Mouse (Mus musculus) midbrain, embryonic 14.5 days (tissue): ENCODE data around the gene Ubl4b. TPM values are rescaled to one million over a fixed set of nuclear protein-coding genes. Genes with fewer than 3 reads are reported as not detected.

Experiments used
- ATAC-seq: fragments of 200-750 bp; cut with Nextera tagmentation; 2 replicates; pipeline ENCODE4 v1.8.0; 2017; ENCODE audit warnings: moderate number of reproducible peaks, moderate library complexity; ENCODE audit not compliant: low FRiP score, low TSS enrichment
- DNase-seq: peaks from one replicate; pipeline ENCODE4 v3.0.0-alpha.2; 2015
- H3K27ac ChIP-seq: fragments of 300-500 bp; sonication (generic); replicated peaks from 2 replicates; pipeline ENCODE4 v1.5.1; 2014; ENCODE audit warnings: mild to moderate bottlenecking, low read depth, low read length, moderate library complexity
- H3K27me3 ChIP-seq: fragments of 300-500 bp; sonication (generic); 2 replicates; pipeline ENCODE4 v1.6.1; 2014; ENCODE audit warnings: low read length, control low read depth, mixed read lengths; ENCODE audit not compliant: control insufficient read depth, insufficient read depth
- H3K36me3 ChIP-seq: fragments of 300-500 bp; sonication (generic); 2 replicates; pipeline ENCODE4 v1.6.1; 2014; ENCODE audit warnings: low read length, control low read depth; ENCODE audit not compliant: control insufficient read depth, insufficient read depth
- H3K4me1 ChIP-seq: fragments of 300-500 bp; sonication (generic); 2 replicates; pipeline ENCODE4 v1.6.1; 2014; ENCODE audit warnings: mild to moderate bottlenecking, antibody characterized with exemption, low read length, control low read depth; ENCODE audit not compliant: control insufficient read depth, insufficient read depth
- H3K4me2 ChIP-seq: fragments of 300-500 bp; sonication (generic); 2 replicates; pipeline ENCODE4 v1.6.1; 2014; ENCODE audit warnings: mild to moderate bottlenecking, low read length, moderate library complexity
- H3K4me3 ChIP-seq: fragments of 300-500 bp; sonication (generic); replicated peaks from 2 replicates; pipeline ENCODE4 v1.5.1; 2014; ENCODE audit warnings: low read depth, low read length
- H3K9ac ChIP-seq: fragments of 300-500 bp; sonication (generic); replicated peaks from 2 replicates; pipeline ENCODE4 v1.6.1; 2014; ENCODE audit warnings: mild to moderate bottlenecking, low read length, moderate library complexity
- H3K9me3 ChIP-seq: fragments of 300-500 bp; sonication (generic); 2 replicates; pipeline ENCODE4 v1.6.1; 2016; ENCODE audit warnings: low read length, control low read depth, mixed read lengths; ENCODE audit not compliant: control insufficient read depth
- WGBS: fragments of 180-500 bp; shearing (Covaris S2); extraction: QIAGEN DNeasy Blood & Tissue Kit; methylation state at CpG from one replicate; pipeline ENCODE4 v1.1.7; 2014; 5-methylcytosine and 5-hydroxymethylcytosine counted together
- polyA plus RNA-seq: library from polyadenylated mRNA; unstranded; fragments of >200 nt; fragmentation: Nextera tagmentation; extraction: Ambion mirVana; gene quantifications from 2 replicates; pipeline ENCODE4 v1.2.1, GENCODE M21; 2014

Gene Ubl4b
- polyA plus RNA-seq, 1 experiment from 2014 or later = not detected

DNA sequence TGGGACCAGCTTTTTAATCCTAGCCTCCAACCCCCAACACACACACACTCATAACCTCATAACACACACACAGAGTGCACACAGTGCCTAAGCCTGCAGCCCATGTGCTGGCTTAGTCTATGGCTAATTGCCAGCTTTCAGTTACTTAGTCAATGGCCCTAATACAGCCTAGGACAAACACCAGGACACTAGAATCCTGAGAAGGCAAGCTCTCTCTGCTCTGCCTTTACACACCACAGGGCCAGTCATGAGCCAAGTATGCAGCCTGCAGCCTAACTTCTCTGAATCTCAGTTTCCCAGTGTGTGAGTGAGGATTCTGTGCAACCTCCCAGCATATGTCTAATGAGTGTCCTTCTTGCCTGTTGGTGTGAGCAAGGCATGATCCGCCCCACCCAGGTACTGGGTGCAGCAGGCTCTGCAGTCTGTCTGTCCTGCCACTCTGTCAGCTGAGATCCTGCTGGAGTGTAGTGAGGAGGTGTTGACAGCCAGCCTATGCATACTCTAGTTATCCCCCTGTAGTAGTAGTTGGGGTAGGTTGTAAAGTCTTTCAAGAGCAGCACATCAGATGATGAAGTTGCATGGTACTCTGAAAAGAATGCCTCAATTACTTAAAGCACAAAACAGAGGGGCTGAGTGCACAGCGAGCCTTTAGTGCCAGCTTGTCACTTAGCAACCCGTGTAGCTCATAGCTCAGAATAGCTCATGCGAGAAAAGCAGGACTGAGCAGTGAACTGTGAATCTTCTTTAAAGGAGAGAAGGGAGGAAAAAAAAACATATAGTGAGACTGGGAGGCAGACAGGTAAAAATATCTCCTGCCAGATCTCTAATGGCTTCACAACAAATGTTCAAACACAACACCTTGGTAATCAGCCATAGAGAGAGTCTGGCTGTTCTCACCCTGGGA is 49.2 kb downstream of the Ubl4b start:
- H3K4me1 ChIP-seq = 0 out of 2 replicates have a peak, but pooled peaks cover 5% of the 10 kb centered on the region
- peak; percentile 24; the same call in 1 of the 2 replicates for ATAC-seq

DNA sequence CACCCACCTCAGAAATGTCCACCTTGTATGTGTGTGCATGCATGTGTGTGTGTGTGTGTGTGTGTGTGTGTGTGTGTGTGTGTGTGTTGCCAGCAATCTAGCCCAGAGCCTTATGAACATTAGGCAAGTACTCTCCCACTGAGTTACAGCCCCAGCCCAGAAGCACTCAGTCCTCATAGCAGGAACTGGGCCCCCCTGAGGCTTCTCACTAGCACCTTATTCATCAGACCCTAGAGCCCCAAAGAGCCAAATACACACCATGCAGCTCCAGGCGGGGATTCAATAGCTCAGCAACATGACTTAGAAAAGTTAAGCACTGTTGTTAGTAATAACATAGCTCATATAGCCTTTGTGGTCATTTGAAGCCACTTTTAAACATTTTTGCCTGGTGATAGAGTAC is 50.3 kb downstream of the Ubl4b start:
- H3K36me3 ChIP-seq = no peaks in the 10 kb centered on the region
- H3K4me1 ChIP-seq = 0 out of 2 replicates have a peak, but pooled peaks cover 5% of the 10 kb centered on the region
- no peak overlapping the region for H3K4me3 ChIP-seq
- H3K27me3 ChIP-seq = no peaks in the 10 kb centered on the region
- no peak overlapping the region for H3K4me2 ChIP-seq
- WGBS = 56% methylated on average over 1 of the region's 1 CpGs
- no peak overlapping the region for H3K9ac ChIP-seq
- no peaks in the 10 kb centered on the region for H3K9me3 ChIP-seq
- no peak for DNase-seq
- ATAC-seq = no peak
- no peak overlapping the region for H3K27ac ChIP-seq

More for the DNA sequence above, 49.2 kb downstream of the Ubl4b start:
- Histone ChIP-seq H3K4me2 (no peak overlapping the region), H3K9me3 (no peaks in the 10 kb centered on the region), H3K27ac (peak overlapping the region; percentile 26; the same call in 1 of the 2 replicates), H3K9ac (no peak overlapping the region), H3K4me3 (no peak overlapping the region), H3K36me3 (no peaks in the 10 kb centered on the region), H3K27me3 (no peaks in the 10 kb centered on the region)
- peak; percentile 63 for DNase-seq
- 15% methylated on average over 4 of the region's 4 CpGs for WGBS

GRCm38 (mm10) chr3:107503716-107504115 is 51.2 kb downstream of the Ubl4b start:
- Histone ChIP-seq H3K27ac (no peak overlapping the region), H3K4me3 (no peak overlapping the region), H3K4me1 (0 out of 2 replicates have a peak, but pooled peaks cover 5% of the 10 kb centered on the region), H3K4me2 (no peak overlapping the region), H3K36me3 (no peaks in the 10 kb centered on the region), H3K9me3 (no peaks in the 10 kb centered on the region), H3K9ac (no peak overlapping the region), H3K27me3 (no peaks in the 10 kb centered on the region)
- no peak for ATAC-seq
- 77% methylated on average over 2 of the region's 2 CpGs for WGBS
- no peak for DNase-seq

Other genes with a start within 250 kb of the Ubl4b start
- 9.1 and 10.3 TPM in 2 replicates for gene Rbm15, start 221.4 kb downstream of the Ubl4b start, polyA plus RNA-seq
- 6.2 and 8.3 TPM in 2 replicates for gene Kcnc4, start 95.5 kb downstream of the Ubl4b start, polyA plus RNA-seq
- gene Slc6a17, start 37.1 kb downstream of the Ubl4b start, polyA plus RNA-seq = 12.3 and 20.4 TPM in 2 replicates
- 0.74 TPM in 1 of 2 replicates, not detected in the other for gene Alx3, start 40.0 kb upstream of the Ubl4b start, polyA plus RNA-seq
- gene Gm10961, start 76.2 kb upstream of the Ubl4b start, polyA plus RNA-seq = not detected in 2 replicates
- gene Strip1, start 76.6 kb upstream of the Ubl4b start, polyA plus RNA-seq = 154 and 189 TPM in 2 replicates
- 127 and 142 TPM in 2 replicates for gene Ahcyl1, start 141.5 kb upstream of the Ubl4b start, polyA plus RNA-seq
- 2.3 and 7.6 TPM in 2 replicates for gene Csf1, start 205.4 kb upstream of the Ubl4b start, polyA plus RNA-seq